Mouse (Mus musculus) layer of hippocampus, adult 2 months (tissue): Measurements from ENCODE around the gene Ankrd49. TPM values are rescaled to one million over a fixed set of nuclear protein-coding genes. Genes with fewer than 3 reads are reported as not detected.

Experiments used
- DNase-seq, 2 experiments: peaks; one replicate each; pipeline ENCODE4 v3.0.0; 2022; ENCODE audit warnings: low spot score in 2 of 2
- H3K27ac ChIP-seq: fragments of 200-600 bp; 2 replicates; pipeline ENCODE4 v1.8.1; 2022
- H3K4me3 ChIP-seq: fragments of 200-600 bp; 2 replicates; pipeline ENCODE4 v1.8.1; 2022; ENCODE audit warnings: mild to moderate bottlenecking
- CTCF ChIP-seq: fragments of 200-600 bp; conservative IDR thresholded peaks from 2 replicates; pipeline ENCODE4 v1.8.1; 2022; ENCODE audit warnings: antibody characterized with exemption, mild to moderate bottlenecking, moderate library complexity
- total RNA-seq, 2 experiments: library from RNA; stranded (reverse); gene quantifications; 2 replicates each; pipeline ENCODE4 v1.2.3; 2021

The Ankrd49 gene
- total RNA-seq, 2 experiments from 2014 or later = 13.6 to 17.0 TPM

GRCm38 (mm10) chr9:14769811-14770210, 14.8 kb downstream of the Ankrd49 start:
- no peak for DNase-seq

DNA sequence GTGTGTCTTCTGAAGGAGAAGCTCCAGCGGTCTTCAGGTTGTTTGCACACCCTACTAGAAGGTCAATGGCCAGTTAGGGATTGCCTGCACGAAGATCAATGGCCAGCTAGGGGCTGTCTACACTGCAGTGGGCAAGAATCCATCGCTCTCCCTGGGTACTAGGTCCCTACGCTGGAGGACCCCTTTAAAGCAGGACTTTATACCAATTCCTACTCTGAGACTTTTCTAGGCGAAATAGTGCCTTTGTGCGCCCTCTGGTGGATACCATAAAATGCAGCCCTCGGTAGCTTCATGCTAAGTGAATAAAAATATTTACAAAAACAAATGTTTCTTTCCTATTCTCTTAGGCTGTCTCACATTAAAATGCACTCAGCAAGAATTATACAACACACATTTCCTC, 19.9 kb downstream of the Ankrd49 start:
- H3K4me3 ChIP-seq = no peak overlapping the region
- peak; percentile 16 to 61 for DNase-seq
- TF ChIP-seq CTCF = peak; percentile 88

More at GRCm38 (mm10) chr9:14769811-14770210, 14.8 kb downstream of the Ankrd49 start:
- TF ChIP-seq CTCF = no peak
- H3K4me3 ChIP-seq = no peak overlapping the region
- no peak overlapping the region for H3K27ac ChIP-seq

GRCm38 (mm10) chr9:14759261-14759660, 25.4 kb downstream of the Ankrd49 start:
- no peak overlapping the region for H3K27ac ChIP-seq
- no peak for DNase-seq
- no peak for TF ChIP-seq CTCF

More for the DNA sequence above, 19.9 kb downstream of the Ankrd49 start:
- H3K27ac ChIP-seq = no peak overlapping the region

GRCm38 (mm10) chr9:14758590-14758989, 26.1 kb downstream of the Ankrd49 start:
- TF ChIP-seq CTCF = no peak
- Histone ChIP-seq H3K27ac (no peak overlapping the region), H3K4me3 (no peak overlapping the region)
- DNase-seq = no peak

More at GRCm38 (mm10) chr9:14759261-14759660, 25.4 kb downstream of the Ankrd49 start:
- H3K4me3 ChIP-seq = no peak overlapping the region

- Histone ChIP-seq H3K27ac (no peak overlapping the region), H3K4me3 (no peak overlapping the region)
- DNase-seq = no peak
- no peak for TF ChIP-seq CTCF
Measured at GRCm38 (mm10) chr9:14754469-14754868, 30.2 kb downstream of the Ankrd49 start.

DNA sequence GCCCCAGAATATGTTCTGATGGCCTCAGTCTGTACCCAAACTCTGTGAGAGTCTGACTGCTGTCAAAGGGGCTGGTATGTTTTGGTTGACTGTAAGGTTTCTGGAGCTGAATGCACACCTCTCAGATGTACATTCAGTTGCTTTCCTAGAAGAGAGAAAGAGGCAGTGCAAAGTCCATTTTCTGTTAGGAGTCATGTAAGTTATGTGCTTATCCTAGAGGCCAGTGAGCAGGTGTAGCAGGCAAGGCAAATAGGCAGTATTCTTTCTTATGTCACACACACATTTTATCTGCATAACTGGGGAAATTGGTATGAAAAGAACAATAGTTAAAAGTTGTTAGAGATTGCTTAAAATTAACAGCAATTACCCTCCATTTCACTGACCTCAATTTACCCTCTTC, 30.7 kb downstream of the Ankrd49 start:
- no peak for DNase-seq
- H3K27ac ChIP-seq = no peak overlapping the region
- TF ChIP-seq CTCF = no peak
- no peak overlapping the region for H3K4me3 ChIP-seq

DNA sequence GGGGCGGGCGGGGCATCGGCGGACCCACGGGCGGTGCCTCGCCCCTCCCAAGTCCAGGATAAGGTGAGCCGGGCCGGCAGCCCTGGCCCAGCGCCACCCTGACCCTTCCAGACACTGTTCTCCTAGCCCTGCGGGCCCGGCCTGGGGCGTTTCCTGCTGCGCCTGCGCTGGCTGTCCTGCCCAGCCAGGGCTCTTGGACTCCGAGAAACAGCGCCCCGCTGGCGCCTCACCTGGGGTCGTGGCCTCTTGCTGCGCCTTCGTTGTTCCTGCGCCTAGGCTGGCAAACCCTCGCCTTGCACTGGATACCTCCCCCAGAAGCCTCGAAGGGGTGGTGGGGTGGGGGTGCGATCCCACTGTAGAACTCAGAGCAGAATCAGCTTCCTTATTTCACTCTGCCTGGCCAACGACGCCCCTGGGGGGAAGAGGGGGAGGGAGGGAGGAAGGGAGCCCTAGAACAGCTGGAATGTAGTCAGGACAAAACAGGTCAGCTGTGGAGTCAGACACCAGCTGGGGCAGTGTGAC, 32.6 kb downstream of the Ankrd49 start, which contains the start of gene Fut4:
Fut4 (minus strand) TSS at position 393 of the 522 bp plus-strand sequence.
- Histone ChIP-seq H3K4me3 (peak within 1 kb of the TSS; percentile 49), H3K27ac (no peak within 1 kb of the TSS)
- DNase-seq = no peak
- TF ChIP-seq CTCF = no peak

DNA sequence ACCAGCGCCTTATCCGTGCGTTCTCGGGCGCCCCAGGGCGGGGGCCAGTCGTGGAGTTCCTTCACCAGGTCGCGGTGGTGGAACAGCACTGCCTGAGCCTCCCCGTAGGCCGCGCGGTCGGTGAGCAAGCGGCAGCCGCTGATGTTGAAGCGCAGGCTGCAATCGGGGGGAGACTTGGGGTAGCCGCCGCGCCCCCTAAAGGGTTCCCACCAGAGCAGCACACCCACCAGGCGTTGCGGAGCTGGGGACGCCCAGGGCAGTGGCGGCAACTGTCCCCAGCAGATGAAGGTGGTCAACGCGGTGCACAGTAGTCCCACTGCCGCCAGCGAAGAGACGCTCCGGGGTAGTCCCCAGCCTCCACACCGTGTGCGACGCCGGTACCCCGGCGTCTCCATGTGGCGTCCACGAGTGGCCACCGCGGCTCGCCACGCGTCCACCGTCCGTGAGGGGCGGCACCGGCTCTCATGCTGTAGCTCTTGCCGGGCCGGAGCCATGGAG, 33.1 kb downstream of the Ankrd49 start:
- H3K27ac ChIP-seq = no peak overlapping the region
- no peak for TF ChIP-seq CTCF
- H3K4me3 ChIP-seq = peak overlapping the region; percentile 49
- no peak for DNase-seq

- Histone ChIP-seq H3K4me3 (peak overlapping the region; percentile 49; the same call in 1 of the 2 replicates), H3K27ac (no peak overlapping the region)
- no peak for DNase-seq
- TF ChIP-seq CTCF = no peak
Measured at GRCm38 (mm10) chr9:14750901-14751502, 33.7 kb downstream of the Ankrd49 start.

GRCm38 (mm10) chr9:14740151-14740924, 44.3 kb downstream of the Ankrd49 start, which contains the start of gene Piwil4:
Gene Piwil4, minus strand, starts transcription at chr9:14740733.
- Histone ChIP-seq H3K4me3 (no peak within 1 kb of the TSS), H3K27ac (no peak within 1 kb of the TSS)
- DNase-seq = no peak
- no peak for TF ChIP-seq CTCF

DNA sequence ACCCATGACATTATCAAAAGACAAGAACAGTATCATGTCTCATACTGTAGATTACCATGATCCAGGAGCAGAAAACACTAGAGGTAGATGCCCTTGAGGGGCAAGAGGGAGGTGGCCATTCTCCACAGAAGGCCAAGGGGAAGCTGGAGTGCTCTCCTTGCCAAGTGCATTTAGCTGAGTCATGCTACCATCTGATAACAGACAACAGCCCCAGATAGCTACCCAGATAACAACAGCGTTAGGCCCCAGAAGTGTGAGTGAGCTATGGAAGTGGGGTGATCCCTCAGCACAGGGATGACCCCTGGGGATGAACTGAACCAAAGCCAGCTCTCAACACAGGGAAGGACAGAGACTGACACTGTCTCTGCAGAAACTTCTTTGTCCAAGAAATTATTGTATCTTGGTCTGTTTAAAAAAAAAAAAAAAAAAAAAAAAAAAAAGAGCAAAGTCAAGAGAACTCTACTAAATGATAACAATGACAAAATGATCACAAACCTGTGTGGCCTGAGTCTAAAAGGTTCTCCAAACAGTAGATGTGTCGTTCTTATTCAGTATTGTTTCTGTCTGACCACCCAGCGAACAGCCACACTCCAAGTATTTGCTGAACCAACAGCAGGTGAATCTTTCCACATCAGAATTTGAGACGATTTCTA, 45.0 kb downstream of the Ankrd49 start:
- H3K4me3 ChIP-seq = no peak overlapping the region
- TF ChIP-seq CTCF = no peak
- no peak overlapping the region for H3K27ac ChIP-seq
- no peak for DNase-seq

- Histone ChIP-seq H3K27ac (no peak overlapping the region), H3K4me3 (no peak overlapping the region)
- no peak for TF ChIP-seq CTCF
- no peak for DNase-seq
Measured at GRCm38 (mm10) chr9:14730941-14731541, 53.6 kb downstream of the Ankrd49 start.

Other genes starting within 250 kb of the Ankrd49 start
- gene Amotl1, start 139.8 kb downstream of the Ankrd49 start, total RNA-seq = 10 to 100 TPM; 11.8 to 15.8 TPM
- gene Piwil4, start 44.1 kb downstream of the Ankrd49 start, total RNA-seq = not detected
- gene Fut4, start 32.5 kb downstream of the Ankrd49 start, total RNA-seq = under 1 TPM; 0.27 to 0.36 TPM
- 1 to 10 TPM in 1 of 2 experiments, not detected in 1; 1.1 TPM for gene 1700012B09Rik, start 13.8 kb downstream of the Ankrd49 start, total RNA-seq
- 10 to 100 TPM in 1 of 2 experiments, 1 to 10 TPM in 1; 9.8 to 15.4 TPM for gene Mre11a, start 202 bp downstream of the Ankrd49 start, total RNA-seq
- 10 to 100 TPM; 12.7 to 12.9 TPM for gene Gpr83, start 75.4 kb upstream of the Ankrd49 start, total RNA-seq
- not detected for gene Izumo1r, start 119.1 kb upstream of the Ankrd49 start, total RNA-seq